In the genomic region with DNA sequence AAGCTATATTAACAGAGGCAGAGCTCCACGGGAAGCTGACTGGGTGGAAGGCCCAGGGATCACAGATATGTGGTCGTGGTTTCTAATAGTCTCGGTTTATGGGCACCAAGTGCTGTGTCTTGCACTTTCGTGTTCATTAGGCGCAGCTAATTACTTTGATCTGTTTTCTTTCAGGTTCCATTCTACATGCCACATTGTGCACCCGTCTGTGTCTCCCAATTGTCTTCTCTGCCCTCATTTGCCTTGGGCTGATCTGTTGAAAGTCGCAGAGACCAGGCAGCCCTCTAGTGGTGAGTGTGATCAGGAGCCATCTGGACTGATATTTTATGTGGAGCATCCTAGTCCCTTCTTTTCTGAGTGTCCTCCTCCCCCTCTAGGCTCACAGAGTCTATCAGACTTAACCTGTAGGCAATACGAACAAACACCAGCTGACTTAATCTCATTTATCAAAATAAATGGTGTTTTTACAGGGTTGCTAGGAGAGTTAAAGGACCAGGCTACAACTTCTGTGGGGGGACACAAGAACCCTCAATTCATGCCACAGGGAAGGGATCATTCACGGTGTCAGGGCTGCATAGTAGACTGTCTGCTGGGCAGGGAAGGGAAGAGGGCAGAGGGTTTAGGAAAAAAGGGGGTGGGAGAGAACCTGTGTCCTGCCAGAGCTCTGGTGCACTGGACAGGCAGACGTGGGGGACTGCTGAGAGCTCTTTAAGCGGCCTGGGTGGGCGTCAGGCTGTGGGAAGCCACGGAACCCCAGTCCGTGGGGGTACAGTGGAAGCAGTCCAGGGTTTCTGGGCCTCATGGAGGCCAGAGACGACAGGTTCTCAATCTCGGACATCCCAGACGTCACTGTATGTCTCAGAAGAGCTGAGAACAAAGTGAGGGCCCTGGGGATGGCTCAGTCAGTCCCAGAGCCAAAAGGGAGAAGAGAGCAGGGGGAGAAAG, we compare ENCODE assay signal across 8 mouse cellular contexts. TPM values are rescaled to one million over a fixed set of nuclear protein-coding genes. Genes with fewer than 3 reads are reported as not detected.
DNase-seq lines count a peak whose midpoint lies in the region; ATAC-seq and TF ChIP-seq lines count a peak whose summit lies in the region.

No protein-coding gene starts in this region.

- peaks cover 38% of the 10 kb centered on the region for H3K4me1 ChIP-seq in bone marrow macrophage, adult 2 months (ENCODE audit: control insufficient read depth, insufficient read depth, low read length)
- H3K4me1 ChIP-seq in forebrain, embryonic 15.5 days: no peaks in the 10 kb centered on the region; the same call in 1 of the 2 replicates

- H3K4me2 ChIP-seq in forebrain, embryonic 15.5 days (replicated peaks): no peak overlapping the region

- H3K27me3 ChIP-seq in forebrain, embryonic 15.5 days: no peaks in the 10 kb centered on the region

- peak; percentile 37; the same call in 1 of the 2 replicates for TF ChIP-seq CTCF in bone marrow macrophage, adult 2 months (IDR thresholded peaks at IDR 0.05; ENCODE audit: low read depth, low read length)

- H3K36me3 ChIP-seq in forebrain, embryonic 15.5 days: no peaks in the 10 kb centered on the region

- no peak for TF ChIP-seq POLR2A in bone marrow macrophage, adult 2 months (IDR thresholded peaks at IDR 0.05; ENCODE audit: borderline replicate concordance, low read depth, low read length)

- H3K9me3 ChIP-seq in forebrain, embryonic 15.5 days: no peaks in the 10 kb centered on the region

- ATAC-seq in forebrain, embryonic 15.5 days (replicated peaks): peak; percentile 57; the same call in 1 of the 2 replicates

- H3K27ac ChIP-seq in bone marrow macrophage, adult 2 months (ENCODE audit: insufficient read depth, low read depth, low read length): no peak overlapping the region
- no peak overlapping the region for H3K27ac ChIP-seq in forebrain, embryonic 15.5 days (replicated peaks)

- 60% methylated on average over 17 of the region's 17 CpGs for WGBS in forebrain, embryonic 15.5 days

- H3K9ac ChIP-seq in forebrain, embryonic 15.5 days (replicated peaks): no peak overlapping the region

- H3K4me3 ChIP-seq in bone marrow macrophage, adult 2 months (ENCODE audit: insufficient read depth, low read length): no peak overlapping the region
- H3K4me3 ChIP-seq in forebrain, embryonic 15.5 days: no peak overlapping the region

- DNase-seq in adrenal gland, adult 2 months: peak; percentile 47
- no peak for DNase-seq in adrenal gland, adult 18-20 months (ENCODE audit: low spot score in 2 of 2)
- peak; percentile 58 for DNase-seq in 416B (ENCODE audit: low read depth)
- peak; percentile 41 for DNase-seq in kidney, adult 18-20 months
- DNase-seq in lung, postnatal 14 days: peak; percentile 63
- DNase-seq in right cerebral cortex, postnatal 4 days: peak; percentile 42

RNA-seq across cellular contexts. Expression of gene Ctla4, which starts 18.2 kb away (rescaled TPM):
- total RNA-seq in adrenal gland, adult 2 months (2021): not detected
- polyA plus RNA-seq in adrenal gland, adult 2 months (2012; rRNA removed): 0.04 TPM in 1 of 2 replicates, not detected in the other
- not detected for total RNA-seq in adrenal gland, adult 18-20 months (2021)
- polyA plus RNA-seq in bone marrow macrophage, adult 2 months (2012; ENCODE audit: insufficient read depth, insufficient read length, missing spikeins): not detected in 2 replicates
- not detected in 2 replicates for polyA plus RNA-seq in forebrain, embryonic 15.5 days (2015; fragmentation: Nextera tagmentation; extraction: Ambion mirVana)

Comparison
In these comparisons a context has a peak if more than half of its experiments do, and no peak if none do; other contexts are left out.
1. DNase-seq: peak in adrenal gland, adult 2 months (single experiment), 416B (single experiment), kidney, adult 18-20 months (single experiment), lung, postnatal 14 days (single experiment) and right cerebral cortex, postnatal 4 days (single experiment); none in adrenal gland, adult 18-20 months (0 of 2).